Mouse (Mus musculus): ENCODE measurements around the gene Cyp4f37. TPM values are rescaled to one million over a fixed set of nuclear protein-coding genes. Genes with fewer than 3 reads are reported as not detected.

Gene Cyp4f37
- polyA plus RNA-seq, 1 experiment from 2014 or later: not detected

GRCm38 (mm10) chr17:32634972-32635314, 13.8 kb downstream of the Cyp4f37 start:
- no peak for ATAC-seq (ENCODE audit: low FRiP score, low read depth)
- no peaks in the 10 kb centered on the region for H3K9me3 ChIP-seq
- 2% methylated on average over 17 of the region's 17 CpGs for WGBS
- H3K27me3 ChIP-seq: no peaks in the 10 kb centered on the region
- no peak overlapping the region for H3K27ac ChIP-seq
- H3K36me3 ChIP-seq: no peaks in the 10 kb centered on the region
- H3K4me3 ChIP-seq: peak overlapping the region; percentile 41
- no peaks in the 10 kb centered on the region for H3K4me1 ChIP-seq
- peak overlapping the region; percentile 63 for H3K9ac ChIP-seq
- H3K4me2 ChIP-seq (replicated peaks): peak overlapping the region; percentile 68

- Histone ChIP-seq H3K4me2 (replicated peaks) (no peak overlapping the region), H3K4me1 (no peaks in the 10 kb centered on the region), H3K4me3 (no peak overlapping the region), H3K36me3 (no peaks in the 10 kb centered on the region), H3K27ac (no peak overlapping the region), H3K27me3 (no peaks in the 10 kb centered on the region), H3K9ac (no peak overlapping the region), H3K9me3 (no peaks in the 10 kb centered on the region)
- no peak for ATAC-seq (ENCODE audit: low FRiP score, low read depth)
- 52% methylated on average over 3 of the region's 3 CpGs for WGBS
Observed at GRCm38 (mm10) chr17:32636341-32636740, 15.2 kb downstream of the Cyp4f37 start.

- no peak overlapping the region for H3K27ac ChIP-seq
- no peaks in the 10 kb centered on the region for H3K27me3 ChIP-seq
- no peak for ATAC-seq (ENCODE audit: low FRiP score, low read depth)
- no peaks in the 10 kb centered on the region for H3K9me3 ChIP-seq
- no peak overlapping the region for H3K4me2 ChIP-seq (replicated peaks)
- no peaks in the 10 kb centered on the region for H3K36me3 ChIP-seq
- no peak overlapping the region for H3K4me3 ChIP-seq
- H3K4me1 ChIP-seq: no peaks in the 10 kb centered on the region
- WGBS: 83% methylated on average over 2 of the region's 2 CpGs
- no peak overlapping the region for H3K9ac ChIP-seq
Observed at GRCm38 (mm10) chr17:32637151-32637550, 16.0 kb downstream of the Cyp4f37 start.

DNA sequence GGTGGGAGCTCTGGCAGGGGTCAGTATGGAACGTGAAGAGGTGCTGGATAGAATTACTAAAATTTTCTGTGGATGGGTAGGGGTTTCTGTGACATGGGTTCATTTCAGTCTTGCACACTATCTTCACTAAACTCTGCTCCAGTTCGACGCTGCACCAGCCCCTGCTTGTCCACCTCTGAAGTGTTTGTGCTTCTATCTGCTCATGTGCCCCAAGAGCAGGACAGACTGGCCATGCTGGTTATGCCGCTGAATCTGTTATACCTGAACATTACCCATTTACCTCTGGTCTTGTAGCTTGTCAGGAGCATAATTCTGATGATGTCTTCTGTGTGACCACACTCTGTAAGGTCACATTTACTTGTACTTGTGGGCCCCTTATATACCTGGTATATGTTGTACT, 25.5 kb downstream of the Cyp4f37 start:
- no peak for ATAC-seq (ENCODE audit: low FRiP score, low read depth)
- Histone ChIP-seq H3K36me3 (no peaks in the 10 kb centered on the region), H3K4me1 (no peaks in the 10 kb centered on the region), H3K9ac (no peak overlapping the region), H3K27me3 (no peaks in the 10 kb centered on the region), H3K9me3 (no peaks in the 10 kb centered on the region), H3K4me3 (no peak overlapping the region), H3K4me2 (replicated peaks) (no peak overlapping the region), H3K27ac (no peak overlapping the region)
- 89% methylated on average over 4 of the region's 4 CpGs for WGBS

DNA sequence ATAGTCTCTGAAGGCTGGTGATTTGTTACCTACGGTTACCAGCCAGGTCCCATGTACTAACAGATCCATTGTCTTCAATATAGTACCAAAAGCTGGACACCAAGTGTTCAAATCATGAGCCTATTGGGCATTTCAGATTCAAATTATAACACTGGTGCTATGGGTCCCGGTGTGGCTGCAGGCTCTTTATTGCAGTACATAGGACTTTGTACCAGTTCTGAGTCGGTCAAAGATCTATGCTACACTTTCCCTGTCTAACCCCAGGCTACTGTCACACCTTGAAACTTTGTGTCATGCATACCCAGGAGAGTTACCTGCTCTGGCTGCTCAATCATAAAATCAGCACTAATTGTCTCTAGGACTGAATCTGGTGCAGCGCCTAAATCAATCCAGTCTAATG, 32.8 kb downstream of the Cyp4f37 start:
- H3K4me2 ChIP-seq (replicated peaks): no peak overlapping the region
- no peak overlapping the region for H3K27ac ChIP-seq
- no peaks in the 10 kb centered on the region for H3K36me3 ChIP-seq
- no peak for ATAC-seq (ENCODE audit: low FRiP score, low read depth)
- no peak overlapping the region for H3K9ac ChIP-seq
- H3K4me1 ChIP-seq: no peaks in the 10 kb centered on the region
- H3K27me3 ChIP-seq: no peaks in the 10 kb centered on the region
- H3K4me3 ChIP-seq: no peak overlapping the region
- 85% methylated on average over 4 of the region's 4 CpGs for WGBS
- 0 out of 2 replicates have a peak, but pooled peaks cover 3% of the 10 kb centered on the region for H3K9me3 ChIP-seq

- Histone ChIP-seq H3K27me3 (no peaks in the 10 kb centered on the region), H3K9me3 (0 out of 2 replicates have a peak, but pooled peaks cover 3% of the 10 kb centered on the region), H3K9ac (no peak overlapping the region), H3K4me1 (no peaks in the 10 kb centered on the region), H3K4me3 (no peak overlapping the region), H3K4me2 (replicated peaks) (no peak overlapping the region), H3K36me3 (no peaks in the 10 kb centered on the region), H3K27ac (no peak overlapping the region)
- no peak for ATAC-seq (ENCODE audit: low FRiP score, low read depth)
- WGBS: 78% methylated on average over 3 of the region's 3 CpGs
Observed at GRCm38 (mm10) chr17:32657041-32657440, 35.9 kb downstream of the Cyp4f37 start.

GRCm38 (mm10) chr17:32658246-32658645, 37.1 kb downstream of the Cyp4f37 start:
- Histone ChIP-seq H3K4me1 (no peaks in the 10 kb centered on the region), H3K4me2 (replicated peaks) (no peak overlapping the region), H3K9ac (no peak overlapping the region), H3K4me3 (no peak overlapping the region), H3K36me3 (no peaks in the 10 kb centered on the region), H3K9me3 (no peaks in the 10 kb centered on the region), H3K27me3 (no peaks in the 10 kb centered on the region), H3K27ac (no peak overlapping the region)
- ATAC-seq (ENCODE audit: low FRiP score, low read depth): no peak
- 75% methylated on average over 1 of the region's 1 CpGs for WGBS

GRCm38 (mm10) chr17:32658712-32659111, 37.6 kb downstream of the Cyp4f37 start, which contains the start of gene Cyp4f40:
Gene Cyp4f40 (plus strand): TSS chr17:32658900.
- Histone ChIP-seq H3K27ac (no peak within 1 kb of the TSS), H3K4me2 (replicated peaks) (no peak within 1 kb of the TSS), H3K9me3 (no peaks in the 10 kb centered on the region), H3K4me3 (no peak within 1 kb of the TSS), H3K36me3 (no peaks in the 10 kb centered on the region), H3K9ac (no peak within 1 kb of the TSS), H3K4me1 (no peaks in the 10 kb centered on the region), H3K27me3 (no peaks in the 10 kb centered on the region)
- WGBS: 64% methylated on average over 2 of the region's 2 CpGs
- no peak for ATAC-seq (ENCODE audit: low FRiP score, low read depth)

- H3K36me3 ChIP-seq: no peaks in the 10 kb centered on the region
- no peak overlapping the region for H3K9ac ChIP-seq
- no peak for ATAC-seq (ENCODE audit: low FRiP score, low read depth)
- WGBS: 69% methylated on average over 7 of the region's 7 CpGs
- H3K27ac ChIP-seq: no peak overlapping the region
- no peak overlapping the region for H3K4me2 ChIP-seq (replicated peaks)
- H3K27me3 ChIP-seq: no peaks in the 10 kb centered on the region
- H3K9me3 ChIP-seq: no peaks in the 10 kb centered on the region
- H3K4me3 ChIP-seq: no peak overlapping the region
- H3K4me1 ChIP-seq: no peaks in the 10 kb centered on the region
Observed at GRCm38 (mm10) chr17:32673976-32674375, 52.9 kb downstream of the Cyp4f37 start.

GRCm38 (mm10) chr17:32676040-32676635, 55.0 kb downstream of the Cyp4f37 start:
- Histone ChIP-seq H3K27ac (no peak overlapping the region), H3K27me3 (no peaks in the 10 kb centered on the region), H3K4me3 (no peak overlapping the region), H3K36me3 (no peaks in the 10 kb centered on the region), H3K9ac (no peak overlapping the region), H3K4me1 (no peaks in the 10 kb centered on the region), H3K4me2 (replicated peaks) (0 out of 2 replicates have a peak overlapping the region, but pooled peaks have one; percentile 11), H3K9me3 (no peaks in the 10 kb centered on the region)
- 40% methylated on average over 21 of the region's 21 CpGs for WGBS
- ATAC-seq (ENCODE audit: low FRiP score, low read depth): no peak

- no peaks in the 10 kb centered on the region for H3K4me1 ChIP-seq
- no peak overlapping the region for H3K27ac ChIP-seq
- ATAC-seq (ENCODE audit: low FRiP score, low read depth): no peak
- 35% methylated on average over 2 of the region's 2 CpGs for WGBS
- H3K9ac ChIP-seq: no peak overlapping the region
- H3K4me3 ChIP-seq: no peak overlapping the region
- no peaks in the 10 kb centered on the region for H3K27me3 ChIP-seq
- no peak overlapping the region for H3K4me2 ChIP-seq (replicated peaks)
- no peaks in the 10 kb centered on the region for H3K9me3 ChIP-seq
- no peaks in the 10 kb centered on the region for H3K36me3 ChIP-seq
Observed at GRCm38 (mm10) chr17:32680404-32680803, 59.3 kb downstream of the Cyp4f37 start.

DNA sequence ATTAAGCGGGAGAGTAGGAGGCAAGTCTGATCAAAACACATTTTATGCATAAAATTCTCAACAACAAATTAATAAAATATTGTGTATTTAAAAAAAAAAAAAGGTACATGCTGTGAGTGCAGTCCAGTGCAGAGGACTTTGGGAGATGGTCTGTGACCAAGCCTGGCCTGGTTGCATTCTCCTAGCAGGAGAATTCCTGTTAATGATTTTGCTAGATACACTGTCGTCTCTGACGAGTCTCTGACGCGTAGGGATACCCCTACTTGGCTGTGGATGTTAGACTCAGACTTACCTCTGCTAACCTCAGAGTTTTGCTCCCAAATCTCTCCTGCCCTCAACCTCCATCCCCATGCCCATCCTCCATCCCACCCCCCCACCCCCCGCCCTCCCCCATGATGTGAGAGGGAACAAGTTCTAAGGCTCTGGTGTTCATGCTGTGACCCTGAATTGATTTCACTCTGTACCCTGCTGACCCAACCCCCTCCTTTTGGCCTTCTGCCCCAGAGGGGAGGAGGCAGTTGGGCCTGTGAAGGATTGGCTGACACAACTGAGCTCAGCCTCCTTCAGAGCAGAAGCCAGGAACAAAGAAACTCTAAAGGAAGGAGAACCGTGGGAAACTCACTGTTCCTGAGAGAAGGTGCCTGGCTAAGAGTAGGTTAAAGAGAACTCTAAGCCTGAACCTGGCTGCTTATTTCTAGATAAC, 64.1 kb downstream of the Cyp4f37 start, which contains the start of gene Cyp4f15:
Gene Cyp4f15 (plus strand): TSS at position 580 of the 703 bp plus-strand sequence.
- H3K4me2 ChIP-seq (replicated peaks): no peak within 1 kb of the TSS
- no peak within 1 kb of the TSS for H3K9ac ChIP-seq
- no peak within 1 kb of the TSS for H3K27ac ChIP-seq
- 22% methylated on average over 7 of the region's 7 CpGs for WGBS
- H3K36me3 ChIP-seq: no peaks in the 10 kb centered on the region
- no peak for ATAC-seq (ENCODE audit: low FRiP score, low read depth)
- H3K4me1 ChIP-seq: no peaks in the 10 kb centered on the region
- H3K27me3 ChIP-seq: no peaks in the 10 kb centered on the region
- no peak within 1 kb of the TSS for H3K4me3 ChIP-seq
- H3K9me3 ChIP-seq: no peaks in the 10 kb centered on the region

All from limb, embryonic 13.5 days (tissue).